Mouse (Mus musculus): ENCODE data around the gene Knl1. TPM values are rescaled to one million over a fixed set of nuclear protein-coding genes. Genes with fewer than 3 reads are reported as not detected.
"Not testable (repeated sequence)": the region's sequence is repeated elsewhere in the genome, so short reads cannot be mapped to it uniquely, and the experiment has no call there.

Knl1 gene
- total RNA-seq (2021): under 1 TPM; 0.03 to 0.06 TPM
- long read RNA-seq, experiment 1, partial matches to known transcripts: 0 of 1 reads
- long read RNA-seq, experiment 1, other reads (novel, unspliced or antisense): 1 of 1 reads
- long read RNA-seq, experiment 2: 0 reads

DNA sequence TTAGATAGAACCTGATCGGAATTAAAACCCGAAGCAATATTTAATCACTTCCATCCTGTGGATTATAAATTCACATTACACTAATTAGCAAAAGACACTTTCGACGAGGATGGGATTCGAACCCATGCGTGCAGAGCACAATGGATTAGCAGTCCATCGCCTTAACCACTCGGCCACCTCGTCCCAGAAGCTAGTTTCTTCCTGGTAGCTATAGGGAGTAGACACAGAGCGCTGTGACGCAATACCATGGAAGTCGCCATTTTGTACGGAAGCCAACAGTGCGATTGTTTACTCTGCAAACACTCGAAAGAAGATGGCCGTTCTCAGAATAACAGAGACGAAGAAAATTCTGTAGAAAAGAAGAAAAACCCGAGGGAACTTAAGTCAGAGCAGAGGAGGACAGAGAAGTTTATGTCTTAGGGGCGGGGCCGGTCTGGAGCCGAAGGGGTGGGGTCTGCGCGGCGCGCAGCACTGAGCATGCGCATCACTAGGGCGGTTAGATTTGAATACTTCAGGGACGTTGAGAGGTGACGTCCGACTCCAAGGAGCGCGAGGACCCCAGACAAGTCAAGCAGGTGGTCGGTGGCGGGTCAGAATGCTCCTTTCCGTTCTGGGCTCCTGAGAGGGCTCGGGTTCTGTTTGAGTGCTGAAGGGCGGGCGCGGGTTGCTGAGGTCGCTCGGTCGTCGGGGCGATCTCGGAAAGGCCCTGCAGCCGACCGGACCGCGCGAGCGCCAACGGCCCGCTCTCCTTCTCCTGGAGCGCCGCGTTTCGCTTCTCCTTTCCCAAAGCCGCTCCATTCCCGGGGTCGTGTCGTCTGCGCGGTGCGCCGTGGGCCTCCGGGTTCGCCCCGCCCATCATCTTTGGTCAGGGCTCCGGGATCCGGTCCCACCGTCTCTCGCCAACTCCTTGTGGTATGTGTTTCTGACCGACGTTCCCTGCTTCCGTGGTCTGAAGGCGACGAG, at the start of gene Knl1:
Gene Knl1, plus strand, starts transcription at position 471 of the 963 bp plus-strand sequence.
- intact Hi-C loops (cut with DNase I): loop anchor here (5.0 kb wide), 1 partner anchor 65 kb away; the partner anchor contains the start of gene Rad51
- DNase-seq: peak; percentile 89
- H3K27ac ChIP-seq: peak within 1 kb of the TSS; percentile 95
- TF ChIP-seq CTCF (IDR thresholded peaks at IDR 0.05): no peak
- peak within 1 kb of the TSS; percentile 89 for H3K4me3 ChIP-seq

DNA sequence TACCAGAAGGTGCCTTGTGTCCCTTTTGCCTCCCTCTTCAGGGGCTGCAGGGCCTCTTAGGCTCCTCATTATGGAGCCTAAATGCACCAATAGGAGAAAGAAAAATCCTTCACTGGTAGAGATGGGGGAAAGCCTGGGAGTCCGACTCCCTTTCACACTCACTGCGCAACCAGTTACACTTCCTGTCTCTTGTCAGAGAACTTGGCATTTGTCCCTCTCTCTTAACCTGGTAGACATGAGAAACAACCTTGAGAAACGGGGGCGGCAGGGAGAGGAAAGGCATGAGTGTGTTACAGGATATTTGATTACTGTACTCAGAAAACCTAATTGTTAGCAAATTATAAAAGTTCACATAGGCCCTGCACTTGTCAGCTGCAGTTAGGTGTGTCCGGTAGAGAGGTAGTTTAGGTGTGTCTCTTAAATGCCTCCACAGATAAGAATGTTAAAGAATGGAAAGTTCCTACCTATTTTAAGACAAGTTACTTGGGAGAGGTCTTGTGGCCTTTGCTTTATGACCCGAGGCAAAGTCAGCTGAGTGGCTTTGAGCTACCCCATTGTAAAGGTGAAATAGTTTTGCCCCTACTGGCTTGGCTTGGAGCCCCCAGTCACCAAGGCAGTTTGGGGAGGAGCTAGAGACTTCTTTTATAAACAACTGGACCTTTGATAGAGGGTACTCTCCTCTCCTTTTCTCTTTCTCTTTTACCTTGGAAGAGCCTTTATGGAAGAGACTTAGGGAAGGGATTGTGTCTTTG, 48.6 kb upstream of the Knl1 start:
- no peak for TF ChIP-seq CTCF (IDR thresholded peaks at IDR 0.05)
- intact Hi-C loops (cut with DNase I): no loop called here
- Histone ChIP-seq H3K4me3 (no peak overlapping the region), H3K27ac (no peak overlapping the region)
- no peak for DNase-seq

DNA sequence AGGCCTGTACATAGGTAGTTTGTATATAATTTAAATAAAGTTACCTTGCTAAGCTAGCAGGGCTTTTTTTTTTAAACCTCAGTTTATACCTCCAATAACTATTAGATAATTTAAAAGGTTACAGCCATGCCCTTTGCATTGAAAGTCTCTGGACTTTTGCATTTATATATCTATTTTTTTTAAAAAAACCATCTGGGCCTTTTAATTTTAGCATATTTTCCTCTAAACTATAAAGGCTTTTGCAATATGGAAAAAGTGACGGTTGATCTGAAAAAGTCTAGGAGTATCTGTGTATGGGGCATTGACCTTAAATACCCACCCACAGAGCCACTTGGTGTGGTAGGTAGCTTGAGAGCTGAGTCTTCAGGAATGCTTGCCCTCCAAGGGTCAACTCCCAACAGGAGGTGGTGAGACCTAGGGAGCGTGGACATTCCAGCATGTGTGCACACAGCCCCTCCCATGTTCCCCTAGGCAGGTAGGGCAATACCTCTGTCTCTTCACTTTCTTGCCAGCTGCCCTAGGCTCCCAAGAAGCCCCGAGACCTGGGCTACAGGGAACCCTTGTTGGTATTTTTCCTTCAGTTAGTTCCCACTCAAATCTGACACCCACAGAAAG, 47.8 kb upstream of the Knl1 start:
- no peak for DNase-seq
- Histone ChIP-seq H3K4me3 (no peak overlapping the region), H3K27ac (no peak overlapping the region)
- intact Hi-C loops (cut with DNase I): no loop called here
- TF ChIP-seq CTCF (IDR thresholded peaks at IDR 0.05): no peak

DNA sequence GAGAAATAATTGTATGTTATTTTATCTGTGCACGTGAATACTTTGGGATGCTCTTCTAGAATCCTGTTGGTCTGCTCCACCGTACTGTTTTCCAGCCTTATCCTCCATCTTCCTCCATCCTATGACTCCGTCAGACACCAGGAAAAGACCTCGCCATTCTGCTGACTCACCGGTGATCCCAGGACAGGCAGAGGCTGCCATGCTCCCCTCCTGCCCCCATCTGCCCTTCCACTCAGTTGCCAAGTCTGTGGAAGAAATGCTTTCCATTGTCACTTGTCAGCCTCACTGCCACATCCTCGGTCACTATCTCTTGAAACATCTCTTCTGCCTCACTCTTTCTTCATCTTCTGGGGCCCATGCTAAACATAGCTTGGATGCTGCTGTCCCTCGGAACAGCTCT, 40.0 kb upstream of the Knl1 start:
- H3K4me3 ChIP-seq: no peak overlapping the region
- TF ChIP-seq CTCF (IDR thresholded peaks at IDR 0.05): no peak
- no peak overlapping the region for H3K27ac ChIP-seq
- intact Hi-C loops (cut with DNase I): no loop called here
- no peak for DNase-seq

DNA sequence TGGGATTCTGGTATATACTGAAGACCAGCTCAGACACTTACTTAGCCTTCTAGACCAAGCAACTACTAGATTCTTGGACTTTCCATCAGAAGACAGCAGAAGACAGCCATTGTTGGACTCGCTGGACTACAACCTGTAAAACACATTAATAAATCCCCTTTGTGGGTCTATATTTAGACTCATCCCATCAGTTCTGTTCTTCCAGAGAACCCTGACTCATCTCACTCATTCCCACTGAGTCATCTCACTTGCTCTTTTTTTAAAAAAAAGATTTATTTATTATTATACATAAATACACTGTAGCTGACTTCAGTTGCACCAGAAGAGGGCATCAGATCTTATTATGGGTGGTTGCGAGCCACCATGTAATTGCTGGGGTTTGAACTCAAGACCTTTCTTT, 37.5 kb upstream of the Knl1 start:
- no peak overlapping the region for H3K4me3 ChIP-seq
- intact Hi-C loops (cut with DNase I): no loop called here
- TF ChIP-seq CTCF (IDR thresholded peaks at IDR 0.05): no peak
- DNase-seq: no peak
- no peak overlapping the region for H3K27ac ChIP-seq

DNA sequence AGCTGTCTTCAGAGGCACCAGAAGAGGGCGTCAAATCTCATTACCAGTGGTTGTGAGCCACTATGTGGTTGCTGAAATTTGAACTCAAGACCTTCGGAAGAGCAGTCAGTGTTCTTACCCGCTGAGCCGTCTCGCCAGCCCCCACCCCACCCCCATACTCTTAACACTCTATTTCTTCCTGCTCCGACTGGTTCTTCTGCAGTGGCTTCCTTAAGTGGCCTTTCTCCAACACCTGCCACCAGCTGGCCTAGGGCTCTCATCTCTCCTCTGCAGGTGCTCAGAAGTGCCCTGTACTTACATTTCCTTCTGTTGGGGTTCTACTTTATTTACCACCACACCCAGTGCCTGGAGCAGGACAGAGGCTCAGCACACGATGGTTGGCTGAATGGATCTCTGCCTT, 31.9 kb upstream of the Knl1 start:
- intact Hi-C loops (cut with DNase I): no loop called here

DNA sequence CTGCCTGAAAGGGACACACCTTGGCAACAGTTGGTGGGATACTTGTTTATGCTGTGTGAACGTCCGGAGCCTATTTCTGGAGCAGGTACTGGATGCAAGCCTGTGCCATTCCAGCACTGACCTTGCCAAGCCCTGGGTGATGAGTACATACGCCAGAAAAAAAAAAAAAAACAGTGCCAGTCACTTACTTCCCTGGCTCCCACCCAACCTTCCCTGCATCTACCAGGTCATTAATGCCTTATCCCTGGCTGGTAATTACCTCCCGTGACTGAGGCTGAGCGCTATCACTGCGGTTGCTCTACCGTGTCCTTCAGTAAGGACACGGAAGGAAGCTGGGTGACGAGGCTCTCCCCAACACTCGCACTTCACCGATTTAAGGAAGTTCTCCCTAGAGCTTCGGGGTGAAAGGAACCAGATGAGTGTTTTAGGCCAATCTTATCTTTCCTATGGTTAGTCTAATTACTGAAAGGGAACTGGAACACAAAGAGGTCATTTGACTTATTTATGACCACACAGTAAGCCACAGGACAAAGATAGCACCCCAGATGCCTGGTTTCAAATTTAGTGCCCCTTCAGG, 31.2 kb upstream of the Knl1 start:
- H3K4me3 ChIP-seq: peak overlapping the region; percentile 9
- no peak for TF ChIP-seq CTCF (IDR thresholded peaks at IDR 0.05)
- intact Hi-C loops (cut with DNase I): no loop called here
- peak; percentile 80 for DNase-seq
- peak overlapping the region; percentile 82 for H3K27ac ChIP-seq

More for the DNA sequence above, 31.9 kb upstream of the Knl1 start:
- Histone ChIP-seq H3K27ac (peak overlapping the region; percentile 71), H3K4me3 (no peak overlapping the region)
- peak; percentile 14; the same call in 1 of the 2 replicates for TF ChIP-seq CTCF (IDR thresholded peaks at IDR 0.05)
- no peak for DNase-seq

DNA sequence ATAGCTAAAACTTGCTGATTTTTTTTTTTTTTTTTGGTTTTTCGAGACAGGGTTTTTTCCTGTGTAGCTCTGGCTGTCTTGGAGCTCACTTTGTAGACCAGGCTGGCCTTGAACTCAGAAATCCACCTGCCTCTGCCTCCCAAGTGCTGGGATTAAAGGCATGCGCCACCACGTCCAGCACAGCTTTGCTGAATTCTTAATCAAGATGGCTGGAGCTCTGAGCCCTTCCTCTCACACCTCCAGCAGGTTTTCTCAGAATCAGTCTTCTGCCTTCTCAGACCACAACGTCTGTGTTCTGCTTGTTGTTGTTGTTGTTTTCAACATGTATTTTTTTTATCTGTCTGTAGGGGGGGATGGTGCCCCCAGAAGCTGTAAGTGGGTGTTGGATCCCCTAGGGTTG, 30.6 kb upstream of the Knl1 start:
- peak overlapping the region; percentile 82; the same call in 1 of the 2 replicates for H3K27ac ChIP-seq
- DNase-seq; H3K4me3 ChIP-seq; intact Hi-C loops (cut with DNase I): not testable (repeated sequence)

DNA sequence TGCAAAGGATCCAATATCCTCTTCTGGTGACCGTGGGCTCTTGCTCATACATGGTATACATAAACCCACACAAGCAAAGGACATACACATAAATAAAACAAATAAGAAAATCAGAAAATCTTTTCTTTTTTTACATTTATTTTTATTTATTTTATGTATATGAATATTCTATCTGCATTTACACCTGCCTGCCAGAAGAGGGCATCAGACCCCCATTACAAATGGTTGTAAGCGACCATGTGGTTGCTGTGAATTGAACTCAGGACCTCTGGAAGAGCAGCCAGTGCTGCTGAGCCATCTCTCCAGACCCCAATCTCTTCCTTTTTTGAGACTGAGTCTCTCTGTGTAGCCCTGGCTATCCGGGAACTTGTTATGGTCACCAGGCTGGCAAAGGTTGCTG, 29.3 kb upstream of the Knl1 start:
- TF ChIP-seq CTCF (IDR thresholded peaks at IDR 0.05): peak; percentile 49
- H3K27ac ChIP-seq: no peak overlapping the region
- H3K4me3 ChIP-seq: no peak overlapping the region
- DNase-seq: no peak
- intact Hi-C loops (cut with DNase I): no loop called here

DNA sequence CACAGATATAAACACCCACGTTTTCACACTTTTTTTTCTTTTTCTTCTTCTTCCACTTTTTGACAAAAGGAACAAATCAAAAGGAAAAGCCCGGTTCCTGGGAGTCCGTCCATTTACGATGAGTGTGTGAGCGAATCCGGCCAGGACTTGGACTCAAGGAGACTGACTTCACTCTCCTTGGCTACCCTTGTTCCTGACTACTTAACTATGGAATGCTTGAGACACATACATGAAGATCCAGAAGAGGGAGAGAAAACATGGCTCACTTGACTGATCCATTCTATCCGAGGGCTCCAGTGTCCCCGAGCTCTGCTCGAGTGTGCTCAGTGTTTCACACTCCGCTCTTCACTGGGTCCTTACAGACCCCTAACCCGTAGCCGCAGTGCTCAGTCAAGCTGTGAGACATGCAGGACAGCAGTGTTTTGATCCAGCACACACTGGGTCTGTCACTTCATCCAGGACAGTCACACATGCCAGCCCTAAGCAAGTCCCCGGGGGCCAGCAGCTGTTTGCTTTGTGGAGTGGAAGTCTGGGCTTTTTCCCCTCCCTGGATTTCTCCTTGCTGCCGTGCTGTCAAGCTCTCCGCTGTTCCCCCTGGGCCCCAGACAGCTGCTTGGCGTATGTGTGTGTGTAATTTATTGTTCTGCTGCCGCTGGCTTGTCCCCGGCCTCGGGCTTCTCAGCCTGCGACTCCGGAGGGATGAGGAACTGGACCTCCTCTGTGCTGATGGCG, 28.4 kb upstream of the Knl1 start:
- TF ChIP-seq CTCF (IDR thresholded peaks at IDR 0.05): no peak
- intact Hi-C loops (cut with DNase I): no loop called here
- peak; percentile 72 for DNase-seq
- H3K4me3 ChIP-seq: peak overlapping the region; percentile 42
- H3K27ac ChIP-seq: peak overlapping the region; percentile 70

DNA sequence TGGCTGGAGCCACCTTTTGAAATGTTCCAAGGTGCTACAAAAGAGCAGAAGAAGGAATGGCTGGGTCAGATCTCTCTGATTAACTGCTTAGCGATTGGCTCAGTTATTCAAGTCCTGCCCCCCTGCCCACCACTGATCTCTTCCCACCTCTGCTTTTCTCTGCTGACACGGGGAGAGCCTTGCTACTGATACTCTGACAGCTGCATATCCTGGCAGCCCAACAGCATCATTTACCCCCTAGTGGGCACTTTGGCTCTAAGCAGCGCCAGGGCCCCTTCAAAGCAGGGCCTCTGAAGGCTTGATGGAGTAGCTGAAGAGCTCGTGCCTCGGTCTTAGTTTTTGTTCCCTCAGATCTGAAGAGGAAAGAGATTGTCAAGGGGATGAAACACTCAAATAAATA, 27.8 kb upstream of the Knl1 start:
- H3K27ac ChIP-seq: peak overlapping the region; percentile 70
- DNase-seq: peak; percentile 36
- peak overlapping the region; percentile 42 for H3K4me3 ChIP-seq
- TF ChIP-seq CTCF (IDR thresholded peaks at IDR 0.05): peak; percentile 31
- intact Hi-C loops (cut with DNase I): no loop called here

All from gastrocnemius, adult 2 months (tissue).